Mouse (Mus musculus) cerebellum, adult 2 months (tissue): ENCODE results near the gene Fbln2.

ENCODE experiments used
- CTCF ChIP-seq: fragments of 200-500 bp; IDR thresholded peaks from 2 replicates; pipeline ENCODE4 v1.5.1; 2011; ENCODE audit warnings: low read depth, mild to moderate bottlenecking, control low read depth, low read length, moderate library complexity, borderline replicate concordance; ENCODE audit not compliant: insufficient read depth
- POLR2A ChIP-seq: fragments of 200-500 bp; IDR thresholded peaks from 2 replicates; pipeline ENCODE4 v1.6.1; 2011; ENCODE audit warnings: low read length, control low read depth, borderline replicate concordance; ENCODE audit not compliant: insufficient read depth

GRCm38 (mm10) chr6:91311204-91311603, 98.9 kb downstream of the Fbln2 start:
- TF ChIP-seq POLR2A, result no peak
- TF ChIP-seq CTCF, result no peak
